Mouse (Mus musculus) heart, embryonic 15.5 days (tissue): ENCODE data around the gene Msrb1. TPM values are rescaled to one million over a fixed set of nuclear protein-coding genes. Genes with fewer than 3 reads are reported as not detected.
A peak's percentile ranks its signal among the peaks of the same experiment; 100 is the strongest.
"Not testable (repeated sequence)": the region's sequence is repeated elsewhere in the genome, so short reads cannot be mapped to it uniquely, and the experiment has no call there.

Experiments used
- ATAC-seq: fragments of 200-750 bp; cut with Nextera tagmentation; replicated peaks from 2 replicates; pipeline ENCODE4 v1.8.0; 2017; ENCODE audit warnings: low read depth, moderate TSS enrichment; ENCODE audit not compliant: insufficient number of reproducible peaks, insufficient read depth, low FRiP score
- H3K27ac ChIP-seq: fragments of 300-500 bp; sonication (generic); 2 replicates; pipeline ENCODE4 v1.5.1; 2015; ENCODE audit warnings: mild to moderate bottlenecking, inconsistent platforms
- H3K27me3 ChIP-seq: fragments of 300-500 bp; sonication (generic); 2 replicates; pipeline ENCODE4 v1.6.1; 2015; ENCODE audit warnings: inconsistent platforms
- H3K36me3 ChIP-seq: fragments of 300-500 bp; sonication (generic); 2 replicates; pipeline ENCODE4 v1.6.1; 2015; ENCODE audit warnings: mild to moderate bottlenecking, inconsistent platforms
- H3K4me1 ChIP-seq: fragments of 300-500 bp; sonication (generic); replicated peaks from 2 replicates; pipeline ENCODE4 v1.6.1; 2015; ENCODE audit warnings: inconsistent platforms
- H3K4me2 ChIP-seq: fragments of 300-500 bp; sonication (generic); 2 replicates; pipeline ENCODE4 v1.6.1; 2015; ENCODE audit warnings: inconsistent platforms, mild to moderate bottlenecking, moderate library complexity
- H3K4me3 ChIP-seq: fragments of 300-500 bp; sonication (generic); 2 replicates; pipeline ENCODE4 v1.5.1; 2015; ENCODE audit warnings: mild to moderate bottlenecking, inconsistent platforms
- H3K9ac ChIP-seq: fragments of 300-500 bp; sonication (generic); 2 replicates; pipeline ENCODE4 v1.6.1; 2015; ENCODE audit warnings: mild to moderate bottlenecking, inconsistent platforms
- H3K9me3 ChIP-seq: fragments of 300-500 bp; sonication (generic); replicated peaks from 2 replicates; pipeline ENCODE4 v1.6.1; 2016; ENCODE audit warnings: inconsistent platforms
- WGBS: fragments of 180-500 bp; shearing (Covaris S2); methylation state at CpG from one replicate; pipeline ENCODE4 v1.1.7; 2015; ENCODE audit warnings: mixed read lengths; 5-methylcytosine and 5-hydroxymethylcytosine counted together
- polyA plus RNA-seq: library from polyadenylated mRNA; unstranded; fragments of >200 nt; fragmentation: Nextera tagmentation; extraction: Ambion mirVana; gene quantifications from 2 replicates; pipeline ENCODE4 v1.2.1, GENCODE M21; 2015

Msrb1 gene
- polyA plus RNA-seq, 1 experiment from 2014 or later, result 21.4 TPM

DNA sequence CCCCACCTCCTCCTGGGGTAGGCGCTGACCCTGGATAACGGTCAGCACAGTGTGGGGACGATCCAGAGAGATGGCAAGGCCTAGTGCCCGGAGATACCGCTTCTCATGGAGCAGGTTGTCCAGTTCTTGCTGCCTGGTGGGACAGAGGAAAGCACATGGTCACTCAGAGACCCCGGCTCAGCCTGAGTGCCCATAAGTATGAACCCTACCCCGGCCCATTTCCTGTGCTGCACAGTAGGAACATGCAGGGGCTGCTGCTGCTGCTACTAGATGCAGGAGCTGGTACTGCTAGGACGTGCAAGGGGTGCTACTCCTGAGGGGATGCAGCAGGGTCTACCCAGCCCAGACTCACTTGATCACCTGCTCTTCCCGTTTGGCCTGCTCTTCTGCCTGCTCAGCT is 35.2 kb upstream of the Msrb1 start:
- Histone ChIP-seq H3K36me3 (peaks cover 49% of the 10 kb centered on the region), H3K27me3 (no peaks in the 10 kb centered on the region), H3K27ac (no peak overlapping the region), H3K9ac (no peak overlapping the region), H3K4me2 (no peak overlapping the region), H3K9me3 (no peaks in the 10 kb centered on the region), H3K4me3 (no peak overlapping the region), H3K4me1 (peaks cover 15% of the 10 kb centered on the region)
- WGBS, result 93% methylated on average over 9 of the region's 9 CpGs
- ATAC-seq, result no peak

DNA sequence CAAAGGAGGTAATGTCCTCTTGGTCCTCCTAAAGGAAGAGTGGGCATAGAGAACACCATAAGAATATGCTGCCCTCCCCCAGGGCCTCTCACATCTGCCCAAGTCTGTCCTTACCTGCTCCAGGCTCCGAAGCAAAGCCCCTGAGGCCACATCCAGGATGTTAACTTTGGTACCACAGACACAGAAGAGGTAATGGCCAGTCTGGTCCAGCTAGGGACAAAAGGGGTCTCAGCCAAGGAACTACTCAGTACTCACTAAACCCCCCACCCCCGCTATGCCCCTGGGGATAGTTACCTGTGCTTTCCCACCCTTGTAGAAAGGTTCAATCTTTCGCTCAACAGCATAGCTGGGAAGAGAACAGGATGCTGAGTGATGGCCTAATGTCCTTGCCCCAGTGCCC is 30.6 kb upstream of the Msrb1 start:
- H3K9me3 ChIP-seq, result no peaks in the 10 kb centered on the region
- WGBS, result 93% methylated on average over 3 of the region's 3 CpGs
- H3K4me3 ChIP-seq, result no peak overlapping the region
- ATAC-seq, result no peak
- no peak overlapping the region for H3K9ac ChIP-seq
- peaks cover 35% of the 10 kb centered on the region for H3K36me3 ChIP-seq
- H3K27ac ChIP-seq, result no peak overlapping the region
- no peaks in the 10 kb centered on the region for H3K27me3 ChIP-seq
- H3K4me1 ChIP-seq, result peaks cover 18% of the 10 kb centered on the region
- no peak overlapping the region for H3K4me2 ChIP-seq

DNA sequence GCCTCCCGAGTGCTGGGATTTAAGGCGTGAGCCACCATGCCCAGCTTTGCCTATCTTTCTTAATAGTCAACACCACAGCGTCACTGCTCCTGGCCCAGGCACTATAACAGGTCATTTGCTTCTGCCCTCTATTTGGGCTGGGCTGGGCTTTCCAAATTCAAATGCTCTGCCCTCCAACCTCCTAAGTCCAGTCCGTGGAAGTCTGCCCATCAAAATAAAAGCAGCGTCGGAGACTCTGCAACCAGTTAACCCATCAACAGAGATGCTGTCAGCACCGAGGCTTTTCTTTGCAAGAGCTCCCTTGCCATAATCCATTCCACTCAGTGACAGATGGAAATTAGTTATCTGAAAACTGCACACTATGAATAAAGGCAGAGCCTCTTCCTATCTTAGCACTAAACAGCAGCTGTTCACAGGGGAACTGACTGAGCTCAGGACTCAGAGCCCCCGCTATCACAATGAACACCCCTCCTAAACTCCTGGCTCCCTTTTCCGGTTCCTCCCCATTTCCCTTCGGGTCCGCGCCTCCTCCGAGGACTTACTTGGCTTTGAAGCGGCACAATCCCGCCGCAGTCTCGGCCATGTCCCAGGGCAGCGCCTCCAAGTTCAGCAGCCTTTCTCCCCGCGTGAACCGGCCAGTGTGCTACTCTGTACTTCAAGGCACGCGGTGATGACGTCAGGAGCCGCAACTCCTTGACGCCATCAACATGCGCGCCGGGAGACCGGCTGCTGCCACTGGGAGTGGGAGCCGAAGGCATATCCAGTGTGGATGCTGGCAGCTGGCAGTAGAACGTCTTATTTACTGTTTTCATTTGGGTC is 29.3 kb upstream of the Msrb1 start, which contains the start of gene Tbl3:
Tbl3 (minus strand) TSS at position 679 of the 819 bp plus-strand sequence.
- 3% methylated on average over 32 of the region's 32 CpGs for WGBS

DNA sequence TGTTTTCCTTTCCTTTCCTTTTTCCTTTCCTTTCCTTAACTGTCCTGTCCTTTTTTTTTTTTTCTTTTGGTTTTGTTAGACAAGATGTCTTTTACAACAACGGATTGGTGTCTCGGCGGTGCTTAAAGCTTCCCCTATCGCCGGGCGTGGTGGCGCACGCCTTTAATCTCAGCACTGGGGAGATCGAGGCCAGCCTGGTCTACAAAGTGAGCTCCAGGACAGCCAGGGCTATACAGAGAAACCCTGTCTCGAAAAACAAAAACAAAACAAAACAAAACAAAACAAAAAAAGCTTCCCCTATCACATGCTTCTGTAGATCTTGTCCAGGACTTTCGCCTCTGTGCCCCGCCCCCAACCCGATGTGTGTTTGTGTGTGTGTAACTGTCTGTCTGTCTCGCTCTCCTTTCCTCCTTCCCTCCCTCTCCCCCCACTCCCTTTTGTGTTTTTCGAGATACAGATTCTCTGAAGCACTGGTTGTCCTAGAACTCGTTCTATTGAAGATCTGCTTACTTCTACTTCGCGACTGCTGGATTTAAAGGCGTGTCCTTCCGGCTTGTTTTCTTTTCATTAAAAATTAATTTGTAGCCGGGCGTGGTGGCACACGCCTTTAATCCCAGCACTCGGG is 28.5 kb upstream of the Msrb1 start:
- peaks cover 18% of the 10 kb centered on the region for H3K4me1 ChIP-seq
- peak overlapping the region; percentile 81 for H3K4me3 ChIP-seq
- ATAC-seq, result no peak
- peak overlapping the region; percentile 91 for H3K27ac ChIP-seq
- no peaks in the 10 kb centered on the region for H3K9me3 ChIP-seq
- H3K4me2 ChIP-seq, result peak overlapping the region; percentile 84
- H3K9ac ChIP-seq, result peak overlapping the region; percentile 77
- no peaks in the 10 kb centered on the region for H3K27me3 ChIP-seq
- WGBS, result 3% methylated on average over 24 of the region's 24 CpGs
- peaks cover 15% of the 10 kb centered on the region for H3K36me3 ChIP-seq

More for the DNA sequence above, 29.3 kb upstream of the Msrb1 start, which contains the start of gene Tbl3:
- peak; percentile 81 for ATAC-seq
- peaks cover 22% of the 10 kb centered on the region for H3K36me3 ChIP-seq
- H3K9me3 ChIP-seq, result no peaks in the 10 kb centered on the region
- H3K27ac ChIP-seq, result peak within 1 kb of the TSS; percentile 91
- peak within 1 kb of the TSS; percentile 77 for H3K9ac ChIP-seq
- H3K4me1 ChIP-seq, result peaks cover 18% of the 10 kb centered on the region
- peak within 1 kb of the TSS; percentile 84 for H3K4me2 ChIP-seq
- H3K4me3 ChIP-seq, result peak within 1 kb of the TSS; percentile 81
- no peaks in the 10 kb centered on the region for H3K27me3 ChIP-seq

DNA sequence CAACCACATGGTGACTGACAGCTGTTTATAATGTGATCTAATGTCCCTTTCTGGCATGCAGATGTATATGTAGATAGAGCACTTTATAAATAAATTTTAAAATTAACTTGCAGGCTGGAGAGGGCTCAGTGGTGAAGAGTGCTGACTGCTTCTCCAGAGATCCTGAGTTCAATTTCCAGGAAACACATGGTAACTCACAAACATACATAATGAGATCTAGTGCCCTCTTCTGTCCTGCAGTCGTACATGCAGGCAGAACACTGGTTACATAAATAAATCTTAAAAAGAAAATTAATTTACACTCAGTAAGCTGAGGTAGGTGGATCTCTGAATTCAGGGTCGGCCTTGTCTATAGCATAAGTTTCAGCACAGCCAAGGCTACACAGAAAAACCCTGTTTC is 27.8 kb upstream of the Msrb1 start:
- WGBS, result 32% methylated on average over 2 of the region's 2 CpGs
- H3K27ac ChIP-seq, result no peak overlapping the region
- H3K4me2 ChIP-seq, result peak overlapping the region; percentile 84
- peaks cover 11% of the 10 kb centered on the region for H3K36me3 ChIP-seq
- no peaks in the 10 kb centered on the region for H3K9me3 ChIP-seq
- peaks cover 18% of the 10 kb centered on the region for H3K4me1 ChIP-seq
- no peaks in the 10 kb centered on the region for H3K27me3 ChIP-seq
- H3K4me3 ChIP-seq, result peak overlapping the region; percentile 81; the same call in 1 of the 2 replicates
- no peak for ATAC-seq
- no peak overlapping the region for H3K9ac ChIP-seq

DNA sequence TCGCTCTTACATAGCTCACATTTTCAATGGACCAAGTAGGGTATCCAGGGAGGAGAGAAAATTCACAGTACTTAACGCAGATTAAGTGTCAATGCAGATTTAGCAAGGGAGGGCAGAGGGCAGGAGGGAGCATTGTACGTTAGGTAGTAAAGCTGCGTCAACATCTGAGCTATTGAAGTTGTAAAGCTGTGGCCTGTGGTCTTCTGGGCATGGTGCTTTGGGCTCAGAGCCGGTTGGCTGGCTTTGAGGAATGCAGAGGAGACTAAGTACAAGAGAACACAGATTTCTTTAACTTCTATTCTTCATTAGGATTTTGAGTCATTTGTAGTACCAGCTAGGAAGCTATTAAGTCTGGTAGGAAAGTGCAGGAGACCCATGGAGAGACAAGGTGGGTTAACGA is 20.9 kb upstream of the Msrb1 start:
- WGBS, result 83% methylated on average over 6 of the region's 6 CpGs
- H3K9me3 ChIP-seq, result no peaks in the 10 kb centered on the region
- H3K27ac ChIP-seq, result no peak overlapping the region
- H3K4me3 ChIP-seq, result no peak overlapping the region
- 0 out of 2 replicates have a peak, but pooled peaks cover 3% of the 10 kb centered on the region for H3K36me3 ChIP-seq
- no peak overlapping the region for H3K4me2 ChIP-seq
- no peaks in the 10 kb centered on the region for H3K27me3 ChIP-seq
- H3K9ac ChIP-seq, result no peak overlapping the region
- peaks cover 6% of the 10 kb centered on the region for H3K4me1 ChIP-seq
- no peak for ATAC-seq

DNA sequence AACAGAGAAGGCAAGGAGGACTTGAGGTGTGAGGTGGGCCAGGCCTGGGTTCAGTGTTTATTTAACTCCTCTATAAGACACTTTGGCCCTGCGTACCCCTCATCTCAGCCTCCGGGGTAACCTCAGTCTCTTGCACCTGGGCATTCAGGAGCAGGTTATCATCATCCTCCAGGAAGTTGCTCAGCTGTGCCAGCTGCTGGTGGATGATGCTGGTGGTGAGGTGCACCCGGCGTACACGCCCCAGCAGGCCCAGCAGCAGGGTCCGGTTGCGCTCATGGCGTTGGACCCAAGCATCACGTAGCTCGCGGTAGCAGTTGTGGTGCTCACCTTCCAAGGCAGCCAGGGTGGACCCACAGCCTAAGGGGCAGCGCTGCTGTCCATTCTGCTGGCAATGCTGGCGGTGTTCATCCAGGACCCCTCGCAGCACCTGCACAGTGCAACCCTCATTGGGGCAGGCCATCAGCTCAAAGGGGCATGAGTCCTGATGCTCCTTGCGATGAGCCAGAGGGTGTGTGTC is 20.2 kb upstream of the Msrb1 start:
- Histone ChIP-seq H3K4me3 (no peak overlapping the region), H3K27ac (no peak overlapping the region), H3K4me2 (no peak overlapping the region), H3K27me3 (no peaks in the 10 kb centered on the region), H3K9ac (no peak overlapping the region), H3K9me3 (no peaks in the 10 kb centered on the region), H3K36me3 (peaks cover 5% of the 10 kb centered on the region; the same call in 1 of the 2 replicates), H3K4me1 (peaks cover 8% of the 10 kb centered on the region)
- ATAC-seq, result no peak
- 92% methylated on average over 15 of the region's 15 CpGs for WGBS

DNA sequence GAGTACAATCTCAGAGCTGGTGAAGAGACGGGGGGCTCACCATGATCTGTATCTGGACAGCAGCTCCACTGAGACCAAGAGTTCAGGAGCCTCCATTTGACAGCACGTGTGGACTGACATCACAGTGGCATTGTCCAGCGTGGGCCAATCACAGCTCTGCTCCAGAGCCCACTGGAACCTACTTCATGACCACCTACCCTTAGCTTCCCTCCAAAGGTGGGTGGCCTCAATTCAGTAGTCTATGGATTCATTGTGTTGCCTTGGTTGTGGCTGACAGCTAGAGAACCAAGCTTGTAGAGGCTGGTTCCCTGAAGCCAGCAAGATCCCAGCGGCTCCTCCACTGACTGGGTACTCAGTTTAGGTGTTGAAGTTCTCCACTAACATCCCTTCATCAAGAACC is 18.5 kb upstream of the Msrb1 start, which contains the start of the genes Rnf151 and Rps2:
Rnf151 (minus strand) TSS at position 121 of the 400 bp plus-strand sequence.
Rps2 (plus strand) TSS at position 174 of the 400 bp plus-strand sequence.
- Histone ChIP-seq H3K4me2 (peak within 1 kb of the TSS; percentile 64), H3K27me3 (no peaks in the 10 kb centered on the region), H3K9me3 (no peaks in the 10 kb centered on the region), H3K27ac (no peak within 1 kb of the TSS), H3K4me1 (peaks cover 25% of the 10 kb centered on the region), H3K9ac (no peak within 1 kb of the TSS), H3K4me3 (peak within 1 kb of the TSS; percentile 89), H3K36me3 (peaks cover 19% of the 10 kb centered on the region)
- WGBS, result 77% methylated on average over 4 of the region's 4 CpGs
- ATAC-seq, result no peak

DNA sequence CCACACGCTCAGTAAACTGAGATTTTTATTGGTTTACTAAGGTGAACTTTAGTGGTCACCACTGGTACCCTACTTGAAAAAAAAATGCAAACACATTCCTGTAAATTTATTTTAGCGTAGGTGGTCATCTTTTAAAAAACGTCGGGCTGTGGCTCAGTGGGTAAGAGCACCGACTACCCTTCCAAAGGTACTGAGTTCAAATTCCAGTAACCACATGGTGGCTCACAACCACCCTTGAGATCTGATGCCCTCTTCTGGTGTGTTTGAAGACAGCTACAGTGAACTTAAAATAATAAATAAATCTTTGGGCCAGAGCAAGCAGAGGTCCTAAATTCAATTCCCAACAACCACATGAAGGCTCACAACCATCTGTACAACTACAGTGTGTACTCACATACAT is 17.5 kb upstream of the Msrb1 start:
- peaks cover 19% of the 10 kb centered on the region for H3K36me3 ChIP-seq
- H3K27me3 ChIP-seq, ATAC-seq, H3K9me3 ChIP-seq: not testable (repeated sequence)
- peak overlapping the region; percentile 92 for H3K9ac ChIP-seq
- peak overlapping the region; percentile 90; the same call in 1 of the 2 replicates for H3K27ac ChIP-seq
- WGBS, result 56% methylated on average over 5 of the region's 5 CpGs
- H3K4me1 ChIP-seq, result peaks cover 30% of the 10 kb centered on the region
- H3K4me2 ChIP-seq, result peak overlapping the region; percentile 64
- peak overlapping the region; percentile 89 for H3K4me3 ChIP-seq

DNA sequence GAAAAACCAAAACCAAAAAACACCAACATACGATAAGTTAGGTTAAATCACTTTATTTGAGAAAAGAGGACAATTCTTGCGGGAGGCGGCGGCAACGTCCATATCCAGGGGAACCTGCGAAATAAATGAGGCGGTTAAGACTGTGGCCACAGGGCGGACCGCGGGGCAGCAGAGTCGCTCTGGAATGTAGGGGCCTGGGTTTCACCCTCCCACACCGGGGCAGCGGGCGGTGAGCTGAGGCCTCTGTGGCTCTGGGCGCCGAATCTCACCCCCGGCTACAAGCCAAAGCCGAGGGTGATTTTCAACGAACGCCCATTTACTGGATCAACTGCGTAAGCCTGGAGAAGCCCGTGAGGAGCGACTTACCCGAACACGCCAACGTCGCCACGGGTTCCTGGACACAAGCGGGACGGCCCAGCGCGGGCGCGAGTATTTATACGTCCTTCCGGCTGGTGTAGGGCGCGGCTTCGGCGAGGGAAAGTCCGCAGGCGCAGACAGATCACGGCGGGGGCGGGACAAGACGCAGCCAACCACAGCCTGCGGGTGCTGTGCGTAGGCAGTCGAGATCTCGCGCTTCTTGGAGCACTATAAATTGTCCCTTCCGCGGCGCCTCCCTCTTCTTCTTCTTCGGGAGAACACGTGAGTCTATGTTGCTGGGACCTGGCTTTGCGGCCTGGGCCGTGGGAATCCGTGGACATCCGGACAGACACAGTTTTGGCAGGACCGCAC is 16.8 kb upstream of the Msrb1 start:
- Histone ChIP-seq H3K9me3 (no peaks in the 10 kb centered on the region), H3K36me3 (peaks cover 19% of the 10 kb centered on the region), H3K4me1 (peaks cover 33% of the 10 kb centered on the region), H3K9ac (peak overlapping the region; percentile 92), H3K27me3 (no peaks in the 10 kb centered on the region), H3K27ac (peak overlapping the region; percentile 90), H3K4me2 (peak overlapping the region; percentile 70), H3K4me3 (peak overlapping the region; percentile 89)
- under 1% methylated on average over 61 of the region's 61 CpGs for WGBS
- peak; percentile 98 for ATAC-seq

DNA sequence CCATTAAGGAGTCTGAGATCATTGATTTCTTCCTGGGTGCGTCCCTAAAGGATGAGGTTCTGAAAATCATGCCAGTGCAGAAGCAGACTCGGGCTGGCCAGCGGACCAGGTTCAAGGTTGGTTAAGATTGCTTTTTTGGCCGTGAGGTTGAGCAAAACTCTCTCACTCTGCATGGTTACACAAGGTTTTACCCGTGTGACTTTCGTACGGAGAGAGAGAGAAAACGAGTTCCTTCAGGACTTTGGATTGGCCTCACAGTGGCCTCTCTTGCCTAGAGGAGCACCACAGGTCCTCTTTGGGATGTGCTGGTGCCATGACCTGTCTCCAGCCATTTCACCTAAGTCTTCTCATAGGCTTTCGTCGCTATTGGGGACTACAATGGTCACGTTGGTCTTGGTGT is 15.8 kb upstream of the Msrb1 start:
- Histone ChIP-seq H3K9ac (peak overlapping the region; percentile 83), H3K4me2 (peak overlapping the region; percentile 70), H3K27ac (peak overlapping the region; percentile 77; the same call in 1 of the 2 replicates), H3K4me1 (peaks cover 34% of the 10 kb centered on the region), H3K4me3 (peak overlapping the region; percentile 89), H3K36me3 (peaks cover 19% of the 10 kb centered on the region)
- under 1% methylated on average over 11 of the region's 11 CpGs for WGBS
- ATAC-seq, H3K9me3 ChIP-seq, H3K27me3 ChIP-seq: not testable (repeated sequence)
